Mouse (Mus musculus) bone marrow, adult 2 months (tissue): ENCODE data around the gene Cldn4.

Source experiments
- CTCF ChIP-seq: fragments of 200-500 bp; IDR thresholded peaks from 2 replicates; pipeline ENCODE4 v1.5.1; 2011; ENCODE audit warnings: low read length, control low read depth; ENCODE audit not compliant: control insufficient read depth, insufficient read depth
- POLR2A ChIP-seq: fragments of 200-500 bp; IDR thresholded peaks from 2 replicates; pipeline ENCODE4 v1.6.1; 2011; ENCODE audit warnings: low read depth, mild to moderate bottlenecking, control low read depth, low read length, borderline replicate concordance; ENCODE audit not compliant: control insufficient read depth

GRCm38 (mm10) chr5:134911901-134912300 is 34.8 kb downstream of the Cldn4 start:
- TF ChIP-seq CTCF, result no peak
- no peak for TF ChIP-seq POLR2A
